Mouse (Mus musculus): ENCODE measurements around the gene Cbx2.

Gene Cbx2

GRCm38 (mm10) chr11:119056301-119057211 is 33.8 kb downstream of the Cbx2 start:
- no peaks in the 10 kb centered on the region for H3K36me3 ChIP-seq (ENCODE audit: insufficient read depth, low read length)
- H3K27me3 ChIP-seq (ENCODE audit: insufficient read depth, low read length) = peaks cover 97% of the 10 kb centered on the region
- TF ChIP-seq NANOG (IDR thresholded peaks at IDR 0.05; ENCODE audit: borderline replicate concordance, low read length) (no peak), CTCF (conservative IDR thresholded peaks at IDR 0.05; ENCODE audit: low read length) (no peak)
- peaks cover under 1% of the 10 kb centered on the region; the same call in 1 of the 2 replicates for H3K9me3 ChIP-seq (ENCODE audit: low read length)
- H3K4me3 ChIP-seq (replicated peaks; ENCODE audit: low read length) = peak overlapping the region; percentile 76
- H3K4me1 ChIP-seq (replicated peaks; ENCODE audit: low read depth, low read length) = peaks cover 74% of the 10 kb centered on the region

- Histone ChIP-seq H3K9me3 (ENCODE audit: low read length) (peaks cover 8% of the 10 kb centered on the region), H3K4me1 (replicated peaks; ENCODE audit: low read depth, low read length) (peaks cover 67% of the 10 kb centered on the region), H3K27me3 (ENCODE audit: insufficient read depth, low read length) (peaks cover 97% of the 10 kb centered on the region), H3K4me3 (replicated peaks; ENCODE audit: low read length) (peak overlapping the region; percentile 76; the same call in 1 of the 2 replicates), H3K36me3 (ENCODE audit: insufficient read depth, low read length) (no peaks in the 10 kb centered on the region)
- TF ChIP-seq POU5F1 (IDR thresholded peaks at IDR 0.05; ENCODE audit: borderline replicate concordance, low read length) (no peak), NANOG (IDR thresholded peaks at IDR 0.05; ENCODE audit: borderline replicate concordance, low read length) (no peak), CTCF (conservative IDR thresholded peaks at IDR 0.05; ENCODE audit: low read length) (no peak)
Measured at GRCm38 (mm10) chr11:119057291-119057690, 34.5 kb downstream of the Cbx2 start.

GRCm38 (mm10) chr11:119058041-119058995 is 35.6 kb downstream of the Cbx2 start:
- TF ChIP-seq CTCF (conservative IDR thresholded peaks at IDR 0.05; ENCODE audit: low read length) (no peak), NANOG (IDR thresholded peaks at IDR 0.05; ENCODE audit: borderline replicate concordance, low read length) (no peak), POU5F1 (IDR thresholded peaks at IDR 0.05; ENCODE audit: borderline replicate concordance, low read length) (no peak)
- peaks cover 99% of the 10 kb centered on the region for H3K27me3 ChIP-seq (ENCODE audit: insufficient read depth, low read length)
- H3K9me3 ChIP-seq (ENCODE audit: low read length) = peaks cover 10% of the 10 kb centered on the region
- H3K4me1 ChIP-seq (replicated peaks; ENCODE audit: low read depth, low read length) = peaks cover 60% of the 10 kb centered on the region
- H3K36me3 ChIP-seq (ENCODE audit: insufficient read depth, low read length) = no peaks in the 10 kb centered on the region
- peak overlapping the region; percentile 39 for H3K4me3 ChIP-seq (replicated peaks; ENCODE audit: low read length)

- Histone ChIP-seq H3K27me3 (ENCODE audit: insufficient read depth, low read length) (peaks cover 99% of the 10 kb centered on the region), H3K4me3 (replicated peaks; ENCODE audit: low read length) (peak overlapping the region; percentile 39), H3K36me3 (ENCODE audit: insufficient read depth, low read length) (no peaks in the 10 kb centered on the region), H3K4me1 (replicated peaks; ENCODE audit: low read depth, low read length) (peaks cover 53% of the 10 kb centered on the region), H3K9me3 (ENCODE audit: low read length) (peaks cover 10% of the 10 kb centered on the region)
- TF ChIP-seq NANOG (IDR thresholded peaks at IDR 0.05; ENCODE audit: borderline replicate concordance, low read length) (no peak), CTCF (conservative IDR thresholded peaks at IDR 0.05; ENCODE audit: low read length) (no peak), POU5F1 (IDR thresholded peaks at IDR 0.05; ENCODE audit: borderline replicate concordance, low read length) (no peak)
Measured at GRCm38 (mm10) chr11:119059256-119059655, 36.5 kb downstream of the Cbx2 start.

- peaks cover 81% of the 10 kb centered on the region for H3K27me3 ChIP-seq (ENCODE audit: insufficient read depth, low read length)
- TF ChIP-seq POU5F1 (IDR thresholded peaks at IDR 0.05; ENCODE audit: borderline replicate concordance, low read length) = no peak
- TF ChIP-seq CTCF (conservative IDR thresholded peaks at IDR 0.05; ENCODE audit: low read length) = no peak
- no peak for TF ChIP-seq NANOG (IDR thresholded peaks at IDR 0.05; ENCODE audit: borderline replicate concordance, low read length)
- H3K4me3 ChIP-seq (replicated peaks; ENCODE audit: low read length) = no peak overlapping the region
- peaks cover 12% of the 10 kb centered on the region for H3K9me3 ChIP-seq (ENCODE audit: low read length)
- H3K36me3 ChIP-seq (ENCODE audit: insufficient read depth, low read length) = no peaks in the 10 kb centered on the region
- no peaks in the 10 kb centered on the region; the same call in 1 of the 2 replicates for H3K4me1 ChIP-seq (replicated peaks; ENCODE audit: low read depth, low read length)
Measured at GRCm38 (mm10) chr11:119066841-119067240, 44.1 kb downstream of the Cbx2 start.

GRCm38 (mm10) chr11:119072239-119072638 is 49.5 kb downstream of the Cbx2 start:
- peaks cover 9% of the 10 kb centered on the region; the same call in 1 of the 2 replicates for H3K9me3 ChIP-seq (ENCODE audit: low read length)
- no peak overlapping the region for H3K4me3 ChIP-seq (replicated peaks; ENCODE audit: low read length)
- peaks cover 82% of the 10 kb centered on the region for H3K27me3 ChIP-seq (ENCODE audit: insufficient read depth, low read length)
- TF ChIP-seq NANOG (IDR thresholded peaks at IDR 0.05; ENCODE audit: borderline replicate concordance, low read length) (no peak), CTCF (conservative IDR thresholded peaks at IDR 0.05; ENCODE audit: low read length) (no peak), POU5F1 (IDR thresholded peaks at IDR 0.05; ENCODE audit: borderline replicate concordance, low read length) (no peak)
- peaks cover 15% of the 10 kb centered on the region for H3K4me1 ChIP-seq (replicated peaks; ENCODE audit: low read depth, low read length)
- H3K36me3 ChIP-seq (ENCODE audit: insufficient read depth, low read length) = no peaks in the 10 kb centered on the region

- no peak overlapping the region for H3K4me3 ChIP-seq (replicated peaks; ENCODE audit: low read length)
- no peak for TF ChIP-seq NANOG (IDR thresholded peaks at IDR 0.05; ENCODE audit: borderline replicate concordance, low read length)
- no peak for TF ChIP-seq POU5F1 (IDR thresholded peaks at IDR 0.05; ENCODE audit: borderline replicate concordance, low read length)
- H3K4me1 ChIP-seq (replicated peaks; ENCODE audit: low read depth, low read length) = peaks cover 15% of the 10 kb centered on the region
- H3K36me3 ChIP-seq (ENCODE audit: insufficient read depth, low read length) = no peaks in the 10 kb centered on the region
- H3K9me3 ChIP-seq (ENCODE audit: low read length) = peaks cover 15% of the 10 kb centered on the region; the same call in 1 of the 2 replicates
- peaks cover 86% of the 10 kb centered on the region for H3K27me3 ChIP-seq (ENCODE audit: insufficient read depth, low read length)
Measured at GRCm38 (mm10) chr11:119072986-119073385, 50.2 kb downstream of the Cbx2 start.

Measured in E14TG2a.4 (cell line).